Mouse (Mus musculus): ENCODE measurements at regions not wholly inside any gene's neighbourhood (a gene's known extent, or its start where the extent isn't known, plus 50 kb on each side); places are given as distances from the start of the nearest gene placed in this dataset.

- Histone ChIP-seq H3ac (ENCODE audit: control insufficient read depth, insufficient read length, low read depth) (no peak overlapping the region), H3K79me3 (ENCODE audit: low read depth) (no peaks in the 10 kb centered on the region), H3K4me3 (ENCODE audit: insufficient read depth, poor library complexity, severe bottlenecking) (no peak overlapping the region), H3K27me3 (ENCODE audit: control insufficient read depth, insufficient read depth, insufficient read length) (no peaks in the 10 kb centered on the region), H3K79me2 (ENCODE audit: control insufficient read depth, insufficient read depth) (no peaks in the 10 kb centered on the region), H3K36me3 (ENCODE audit: control insufficient read depth, insufficient read depth) (no peaks in the 10 kb centered on the region)
- TF ChIP-seq MAX (IDR thresholded peaks at IDR 0.05), result no peak
These were observed 85.9 kb downstream of the 1700129C05Rik start for GRCm38 (mm10) chr14:59056832-59057231.

DNA sequence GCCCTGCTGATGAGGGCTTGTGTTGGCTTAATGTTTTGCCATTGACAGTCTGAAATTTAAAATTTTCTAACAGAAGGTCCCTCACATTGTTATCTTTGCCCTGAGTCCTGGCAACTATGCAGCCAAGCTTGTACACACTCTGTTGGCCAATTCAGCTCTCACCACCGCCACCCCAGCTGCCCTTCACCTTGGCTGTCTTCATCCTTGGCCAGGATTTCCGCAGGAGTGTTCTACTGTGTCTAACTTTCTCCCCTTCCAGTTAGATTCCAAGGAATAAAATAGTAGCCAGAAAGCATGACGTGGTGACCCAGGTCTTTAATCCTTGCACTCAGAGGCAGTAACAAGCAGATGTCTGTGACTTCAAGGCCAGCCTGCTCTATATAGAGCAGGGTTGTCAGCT, 87.4 kb downstream of the 1700129C05Rik start:
- H3K27me3 ChIP-seq (ENCODE audit: control insufficient read depth, insufficient read depth, insufficient read length), result no peaks in the 10 kb centered on the region
- no peaks in the 10 kb centered on the region for H3K79me3 ChIP-seq (ENCODE audit: low read depth)
- no peaks in the 10 kb centered on the region for H3K36me3 ChIP-seq (ENCODE audit: control insufficient read depth, insufficient read depth)
- H3K79me2 ChIP-seq (ENCODE audit: control insufficient read depth, insufficient read depth), result no peaks in the 10 kb centered on the region
- H3ac ChIP-seq (ENCODE audit: control insufficient read depth, insufficient read length, low read depth), result no peak overlapping the region
- TF ChIP-seq MYOD1 (IDR thresholded peaks at IDR 0.05; ENCODE audit: control insufficient read depth, insufficient read length, low read depth) (no peak), FOSL1 (IDR thresholded peaks at IDR 0.05; ENCODE audit: insufficient read depth, low read length, poor library complexity, severe bottlenecking) (no peak), MYOG (IDR thresholded peaks at IDR 0.05; ENCODE audit: control insufficient read depth, extremely low read depth, insufficient read length) (no peak), MAX (IDR thresholded peaks at IDR 0.05) (no peak), CEBPB (IDR thresholded peaks at IDR 0.05; ENCODE audit: low read depth) (no peak), USF1 (IDR thresholded peaks at IDR 0.05; ENCODE audit: low read depth) (no peak), CTCF (IDR thresholded peaks at IDR 0.05; ENCODE audit: control insufficient read depth, insufficient read depth, insufficient read length) (no peak)
- H3K4me3 ChIP-seq (ENCODE audit: insufficient read depth, poor library complexity, severe bottlenecking), result no peak overlapping the region

DNA sequence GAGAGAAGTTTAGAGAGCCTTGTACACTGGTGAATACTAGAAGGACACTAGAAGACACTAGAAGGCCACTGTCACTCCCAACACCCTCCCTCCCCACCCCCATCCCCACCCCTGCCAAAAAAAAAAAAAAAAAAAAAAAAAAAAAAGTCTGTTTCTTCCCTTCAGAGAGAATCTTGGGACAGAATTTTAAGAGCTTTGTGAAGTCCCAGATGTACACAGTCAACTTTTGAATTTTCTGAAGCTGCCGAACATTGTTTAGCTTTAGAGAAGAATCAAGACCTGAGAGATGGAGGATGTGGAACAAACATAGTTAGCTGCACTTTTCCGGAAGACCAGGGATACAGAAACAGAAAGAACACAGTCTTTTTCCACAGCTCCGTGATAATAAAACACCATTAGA, 90.3 kb downstream of the 1700129C05Rik start:
- H3K27me3 ChIP-seq (ENCODE audit: control insufficient read depth, insufficient read depth, insufficient read length), result no peaks in the 10 kb centered on the region
- no peaks in the 10 kb centered on the region for H3K36me3 ChIP-seq (ENCODE audit: control insufficient read depth, insufficient read depth)
- H3ac ChIP-seq (ENCODE audit: control insufficient read depth, insufficient read length, low read depth), result no peak overlapping the region
- no peaks in the 10 kb centered on the region for H3K79me2 ChIP-seq (ENCODE audit: control insufficient read depth, insufficient read depth)
- no peaks in the 10 kb centered on the region for H3K79me3 ChIP-seq (ENCODE audit: low read depth)
- no peak overlapping the region for H3K4me3 ChIP-seq (ENCODE audit: insufficient read depth, poor library complexity, severe bottlenecking)
- TF ChIP-seq MYOG (IDR thresholded peaks at IDR 0.05; ENCODE audit: control insufficient read depth, extremely low read depth, insufficient read length), result no peak
- TF ChIP-seq FOSL1 (IDR thresholded peaks at IDR 0.05; ENCODE audit: insufficient read depth, low read length, poor library complexity, severe bottlenecking), result no peak
- TF ChIP-seq MYOD1 (IDR thresholded peaks at IDR 0.05; ENCODE audit: control insufficient read depth, insufficient read length, low read depth), result no peak
- TF ChIP-seq CEBPB (IDR thresholded peaks at IDR 0.05; ENCODE audit: low read depth), result no peak
- TF ChIP-seq MAX (IDR thresholded peaks at IDR 0.05), result no peak
- no peak for TF ChIP-seq USF1 (IDR thresholded peaks at IDR 0.05; ENCODE audit: low read depth)
- no peak for TF ChIP-seq CTCF (IDR thresholded peaks at IDR 0.05; ENCODE audit: control insufficient read depth, insufficient read depth, insufficient read length)

- Histone ChIP-seq H3K27me3 (ENCODE audit: control insufficient read depth, insufficient read depth, insufficient read length) (no peaks in the 10 kb centered on the region), H3K79me3 (ENCODE audit: low read depth) (no peaks in the 10 kb centered on the region), H3K36me3 (ENCODE audit: control insufficient read depth, insufficient read depth) (no peaks in the 10 kb centered on the region), H3K4me3 (ENCODE audit: insufficient read depth, poor library complexity, severe bottlenecking) (no peak overlapping the region), H3ac (ENCODE audit: control insufficient read depth, insufficient read length, low read depth) (no peak overlapping the region), H3K79me2 (ENCODE audit: control insufficient read depth, insufficient read depth) (no peaks in the 10 kb centered on the region)
- TF ChIP-seq CTCF (IDR thresholded peaks at IDR 0.05; ENCODE audit: control insufficient read depth, insufficient read depth, insufficient read length), result no peak
- no peak for TF ChIP-seq USF1 (IDR thresholded peaks at IDR 0.05; ENCODE audit: low read depth)
- TF ChIP-seq FOSL1 (IDR thresholded peaks at IDR 0.05; ENCODE audit: insufficient read depth, low read length, poor library complexity, severe bottlenecking), result no peak
- no peak for TF ChIP-seq MYOG (IDR thresholded peaks at IDR 0.05; ENCODE audit: control insufficient read depth, extremely low read depth, insufficient read length)
- TF ChIP-seq CEBPB (IDR thresholded peaks at IDR 0.05; ENCODE audit: low read depth), result no peak
- TF ChIP-seq MYOD1 (IDR thresholded peaks at IDR 0.05; ENCODE audit: control insufficient read depth, insufficient read length, low read depth), result no peak
- TF ChIP-seq MAX (IDR thresholded peaks at IDR 0.05), result no peak
These were observed 91.2 kb downstream of the 1700129C05Rik start for GRCm38 (mm10) chr14:59051478-59051879.

- Histone ChIP-seq H3K4me3 (ENCODE audit: insufficient read depth, poor library complexity, severe bottlenecking) (no peak overlapping the region), H3K36me3 (ENCODE audit: control insufficient read depth, insufficient read depth) (no peaks in the 10 kb centered on the region), H3K79me3 (ENCODE audit: low read depth) (no peaks in the 10 kb centered on the region), H3K79me2 (ENCODE audit: control insufficient read depth, insufficient read depth) (no peaks in the 10 kb centered on the region), H3K27me3 (ENCODE audit: control insufficient read depth, insufficient read depth, insufficient read length) (no peaks in the 10 kb centered on the region), H3ac (ENCODE audit: control insufficient read depth, insufficient read length, low read depth) (no peak overlapping the region)
- TF ChIP-seq FOSL1 (IDR thresholded peaks at IDR 0.05; ENCODE audit: insufficient read depth, low read length, poor library complexity, severe bottlenecking) (no peak), MAX (IDR thresholded peaks at IDR 0.05) (no peak), USF1 (IDR thresholded peaks at IDR 0.05; ENCODE audit: low read depth) (no peak), CEBPB (IDR thresholded peaks at IDR 0.05; ENCODE audit: low read depth) (no peak), MYOG (IDR thresholded peaks at IDR 0.05; ENCODE audit: control insufficient read depth, extremely low read depth, insufficient read length) (no peak), MYOD1 (IDR thresholded peaks at IDR 0.05; ENCODE audit: control insufficient read depth, insufficient read length, low read depth) (no peak), CTCF (IDR thresholded peaks at IDR 0.05; ENCODE audit: control insufficient read depth, insufficient read depth, insufficient read length) (no peak)
These were observed 97.0 kb downstream of the 1700129C05Rik start for GRCm38 (mm10) chr14:59045687-59046086.

DNA sequence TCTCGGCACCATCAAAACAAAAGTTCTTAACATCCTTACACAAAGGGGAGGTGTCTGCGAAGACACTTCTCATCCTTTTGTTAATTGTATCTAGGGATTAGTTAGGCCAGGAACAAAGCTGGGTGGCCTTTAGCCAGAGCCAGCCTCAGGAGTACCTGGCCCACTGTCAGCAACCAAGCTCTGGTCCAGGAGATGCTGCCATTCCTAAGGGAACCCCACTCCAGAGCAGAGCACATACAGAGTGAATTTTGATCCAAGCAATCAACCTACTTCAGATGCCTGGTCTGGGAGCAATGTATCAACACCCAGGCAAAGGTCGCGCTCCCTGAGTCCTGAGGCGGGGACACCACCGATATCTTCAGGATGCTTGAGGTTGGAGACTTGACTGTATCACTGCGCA, 97.5 kb downstream of the 1700129C05Rik start:
- Histone ChIP-seq H3K79me2 (ENCODE audit: control insufficient read depth, insufficient read depth) (no peaks in the 10 kb centered on the region), H3ac (ENCODE audit: control insufficient read depth, insufficient read length, low read depth) (no peak overlapping the region), H3K4me3 (ENCODE audit: insufficient read depth, poor library complexity, severe bottlenecking) (no peak overlapping the region), H3K27me3 (ENCODE audit: control insufficient read depth, insufficient read depth, insufficient read length) (no peaks in the 10 kb centered on the region), H3K79me3 (ENCODE audit: low read depth) (no peaks in the 10 kb centered on the region), H3K36me3 (ENCODE audit: control insufficient read depth, insufficient read depth) (no peaks in the 10 kb centered on the region)
- TF ChIP-seq MAX (IDR thresholded peaks at IDR 0.05), result no peak
- TF ChIP-seq MYOD1 (IDR thresholded peaks at IDR 0.05; ENCODE audit: control insufficient read depth, insufficient read length, low read depth), result no peak
- TF ChIP-seq FOSL1 (IDR thresholded peaks at IDR 0.05; ENCODE audit: insufficient read depth, low read length, poor library complexity, severe bottlenecking), result no peak
- no peak for TF ChIP-seq CEBPB (IDR thresholded peaks at IDR 0.05; ENCODE audit: low read depth)

Measured in C2C12 (cell line).